Mouse (Mus musculus) heart, postnatal 0 days (tissue): ENCODE measurements at regions not wholly inside any gene's neighbourhood (a gene's known extent, or its start where the extent isn't known, plus 50 kb on each side); places are given as distances from the start of the nearest gene placed in this dataset.

Experiments used
- CTCF ChIP-seq: IDR thresholded peaks from 2 replicates; pipeline ENCODE4 v1.5.1; 2016; ENCODE audit warnings: antibody characterized with exemption, control low read depth, low read depth
- EP300 ChIP-seq: IDR thresholded peaks from 2 replicates; pipeline ENCODE4 v1.6.1; 2016; ENCODE audit warnings: antibody characterized with exemption, low read depth

- no peak for TF ChIP-seq CTCF
- no peak for TF ChIP-seq EP300
Measured at GRCm38 (mm10) chr3:18670203-18670700, 722.0 kb downstream of the Cypt12 start.
